25 mouse cellular contexts compared by ENCODE assay signal in the genomic region with DNA sequence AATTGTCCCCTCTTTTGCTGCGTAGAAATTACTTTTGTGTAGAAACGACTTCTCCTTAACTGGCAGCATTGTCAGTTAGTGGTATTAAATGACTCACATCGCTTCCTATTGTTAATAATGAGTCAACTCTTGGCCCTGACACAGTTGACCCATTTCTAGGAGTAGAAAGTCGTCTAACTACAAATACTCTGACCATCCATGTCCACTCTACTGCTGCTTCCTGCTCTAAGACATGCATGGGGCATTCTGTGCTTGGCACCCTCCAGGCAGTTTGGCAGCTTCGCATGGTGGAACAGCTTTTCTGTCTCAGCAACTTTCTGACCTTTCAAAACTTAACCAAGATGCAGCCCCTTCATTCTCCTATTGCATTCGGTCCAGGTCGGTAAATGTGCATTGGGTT.
DNase-seq lines count a peak whose midpoint lies in the region; TF ChIP-seq lines count a peak whose summit lies in the region.
"Had no signal": no experiment of that assay in that cellular context is flagged by ENCODE, and none has a peak within 500 bp of the region (broad histone marks: within the 10 kb centered on the region; RNA-seq: fewer than 3 reads in every experiment).

No protein-coding gene starts in this region.

- no peak overlapping the region for H3ac ChIP-seq in myocyte (ENCODE audit: control insufficient read depth, insufficient read length)

- H3K4me2 ChIP-seq in myocyte (ENCODE audit: low read depth): peak overlapping the region; percentile 18
- H3K4me2 ChIP-seq: embryonic facial prominence, embryonic 13.5 days; forebrain, embryonic 12.5 days; heart, embryonic 11.5 days; hindbrain, embryonic 15.5 days; liver, embryonic 13.5 days; lung, embryonic 14.5 days; midbrain, embryonic 13.5 days; neural tube, embryonic 12.5 days had no signal

- peak; percentile 30 for DNase-seq in cerebellum, adult 9-10 months
- DNase-seq in cerebellum, postnatal 4 days (ENCODE audit: low spot score in 2 of 2): no peak
- DNase-seq in kidney, adult 18-20 months: peak; percentile 5
- DNase-seq in kidney, postnatal 14 days: no peak
- peak; percentile 92 for DNase-seq in Muller cell, postnatal 12 days (ENCODE audit: inconsistent ontology term)
- no peak for DNase-seq in ovary, adult 18-20 months (ENCODE audit: low spot score)
- DNase-seq: adrenal gland, postnatal 25 days; embryo, embryonic 11 days; gastrocnemius, postnatal 10 days; heart, adult 11 months; layer of hippocampus, adult 9-11 months; liver, embryonic 13.5 days; lung, embryonic 14.5 days; retina, postnatal 1 day; right cerebral cortex, postnatal 25 days; spleen, adult 18-20 months had no signal

- H3K79me2 ChIP-seq in myocyte (ENCODE audit: control insufficient read depth, insufficient read depth): no peaks in the 10 kb centered on the region

- no peaks in the 10 kb centered on the region for H3K36me3 ChIP-seq in myocyte (ENCODE audit: control insufficient read depth, insufficient read depth)
- H3K36me3 ChIP-seq: embryonic facial prominence, embryonic 13.5 days; forebrain, embryonic 12.5 days; hindbrain, embryonic 15.5 days; liver, embryonic 13.5 days; midbrain, embryonic 13.5 days; neural tube, embryonic 12.5 days had no signal

- no peak for TF ChIP-seq POLR2A in myocyte (IDR thresholded peaks at IDR 0.05; ENCODE audit: insufficient read length, low read depth)

- H3K4me3 ChIP-seq in myocyte: no peak overlapping the region
- H3K4me3 ChIP-seq: embryonic facial prominence, embryonic 13.5 days; erythroblast, embryonic 14.5 days; forebrain, embryonic 12.5 days; hindbrain, embryonic 15.5 days; liver, embryonic 13.5 days; megakaryocyte, embryonic 14.5 days; midbrain, embryonic 13.5 days; neural tube, embryonic 12.5 days had no signal

- H3K27me3 ChIP-seq in myocyte (ENCODE audit: control insufficient read depth, insufficient read depth, insufficient read length): no peaks in the 10 kb centered on the region
- H3K27me3 ChIP-seq: embryonic facial prominence, embryonic 13.5 days; forebrain, embryonic 12.5 days; hindbrain, embryonic 15.5 days; liver, embryonic 13.5 days; megakaryocyte, embryonic 14.5 days; midbrain, embryonic 13.5 days; neural tube, embryonic 12.5 days had no signal

TF ChIP-seq in myocyte, 11 proteins besides CTCF, POLR2A, EP300 and RAD21:
- no peak for TF ChIP-seq POLR2AphosphoS2 (IDR thresholded peaks at IDR 0.05; ENCODE audit: insufficient read length, low read depth)
- TF ChIP-seq MAX (IDR thresholded peaks at IDR 0.05; ENCODE audit: low read depth): no peak
- no peak for TF ChIP-seq MYOD1 (IDR thresholded peaks at IDR 0.05; ENCODE audit: control insufficient read depth in 1 of 3, insufficient read length in 2 of 3, low read depth in 2 of 3)
- no peak for TF ChIP-seq CEBPB (IDR thresholded peaks at IDR 0.05; ENCODE audit: insufficient read depth, poor library complexity, severe bottlenecking)
- TF ChIP-seq E2F4 (IDR thresholded peaks at IDR 0.05; ENCODE audit: insufficient read depth): no peak
- TF ChIP-seq MYOG (IDR thresholded peaks at IDR 0.05; ENCODE audit: control insufficient read depth in 1 of 3, insufficient read depth in 1 of 3, insufficient read length in 2 of 3, low read depth in 2 of 3): no peak
- no peak for TF ChIP-seq REST (IDR thresholded peaks at IDR 0.05; ENCODE audit: insufficient read depth, insufficient read length)
- TF ChIP-seq USF1 (IDR thresholded peaks at IDR 0.05; ENCODE audit: low read depth): no peak
- TF ChIP-seq SRF (IDR thresholded peaks at IDR 0.05; ENCODE audit: control insufficient read depth, insufficient read length, low read depth): no peak
- no peak for TF ChIP-seq TCF3 (IDR thresholded peaks at IDR 0.05; ENCODE audit: insufficient read length, low read depth)
- TF ChIP-seq TCF12 (IDR thresholded peaks at IDR 0.05; ENCODE audit: insufficient read depth, poor library complexity, severe bottlenecking): no peak
TF ChIP-seq in myocyte: peak in this region for 0.

Comparison
In these comparisons a context has a peak if more than half of its experiments do, and no peak if none do; other contexts are left out.
1. DNase-seq: peak in cerebellum, adult 9-10 months (single experiment), kidney, adult 18-20 months (single experiment) and Muller cell, postnatal 12 days (single experiment); none in cerebellum, postnatal 4 days (0 of 2), kidney, postnatal 14 days (single experiment) and ovary, adult 18-20 months (single experiment).